Mouse (Mus musculus) layer of hippocampus, postnatal 10 days (tissue): ENCODE measurements around the gene Gm12117. TPM values are rescaled to one million over a fixed set of nuclear protein-coding genes. Genes with fewer than 3 reads are reported as not detected.
A peak's percentile ranks its signal among the peaks of the same experiment; 100 is the strongest.

ENCODE experiments used
- DNase-seq, 2 experiments: peaks; one replicate each; pipeline ENCODE4 v3.0.0; 2021; ENCODE audit warnings: low spot score in 2 of 2
- long read RNA-seq: library from polyadenylated mRNA; stranded (forward); transcript quantifications from one replicate; pipeline ENCODE4 v2.0.0, GENCODE M21; 2023
- total RNA-seq, 2 experiments: library from RNA; stranded (reverse); gene quantifications; 2 replicates each; pipeline ENCODE4 v1.2.3; 2021

Gene Gm12117
- total RNA-seq, result under 1 TPM in 1 of 2 experiments, not detected in 1; 0.36 TPM
- long read RNA-seq, result 0 reads

GRCm38 (mm10) chr11:33276637-33277036 lies at the start of gene Gm12117:
Gene Gm12117, minus strand, starts transcription at chr11:33276737.
- no peak for DNase-seq

- DNase-seq, result no peak
Measured at GRCm38 (mm10) chr11:33319006-33319611, 42.6 kb upstream of the Gm12117 start.

- no peak for DNase-seq
Measured at GRCm38 (mm10) chr11:33309566-33309965, 33.0 kb upstream of the Gm12117 start.

GRCm38 (mm10) chr11:33300859-33301258 lies 24.3 kb upstream of the Gm12117 start:
- DNase-seq, result peak in 1 of 2 experiments; percentile 13

GRCm38 (mm10) chr11:33299371-33299770 lies 22.8 kb upstream of the Gm12117 start:
- no peak for DNase-seq

GRCm38 (mm10) chr11:33297121-33297520 lies 20.6 kb upstream of the Gm12117 start:
- peak in 1 of 2 experiments; percentile 15 for DNase-seq

GRCm38 (mm10) chr11:33295422-33295821 lies 18.9 kb upstream of the Gm12117 start:
- no peak for DNase-seq

GRCm38 (mm10) chr11:33294063-33294462 lies 17.5 kb upstream of the Gm12117 start:
- DNase-seq, result no peak

GRCm38 (mm10) chr11:33278571-33278970 lies 2.0 kb upstream of the Gm12117 start:
- no peak for DNase-seq

GRCm38 (mm10) chr11:33274816-33275215 lies 1.7 kb downstream of the Gm12117 start:
- DNase-seq, result no peak

GRCm38 (mm10) chr11:33274294-33274693 lies 2.2 kb downstream of the Gm12117 start:
- DNase-seq, result no peak

- DNase-seq, result no peak
Measured at GRCm38 (mm10) chr11:33240295-33240694, 36.2 kb downstream of the Gm12117 start.

- no peak for DNase-seq
Measured at GRCm38 (mm10) chr11:33234134-33234533, 42.4 kb downstream of the Gm12117 start.

GRCm38 (mm10) chr11:33232056-33232455 lies 44.5 kb downstream of the Gm12117 start:
- no peak for DNase-seq

GRCm38 (mm10) chr11:33228186-33228585 lies 48.4 kb downstream of the Gm12117 start:
- no peak for DNase-seq

- no peak for DNase-seq
Measured at GRCm38 (mm10) chr11:33226516-33226915, 50.0 kb downstream of the Gm12117 start.

Other genes with a start within 250 kb of the Gm12117 start
- 1 to 10 TPM; 8.1 to 8.9 TPM for gene Fgf18, start 129.3 kb downstream of the Gm12117 start, total RNA-seq
- gene Npm1, start 113.5 kb downstream of the Gm12117 start, total RNA-seq, result 100 to 1,000 TPM; 225 to 246 TPM
- not detected for gene Tlx3, start 73.1 kb downstream of the Gm12117 start, total RNA-seq
- 10 to 100 TPM; 11.5 to 12.2 TPM for gene Ranbp17, start 237.0 kb upstream of the Gm12117 start, total RNA-seq